Mouse (Mus musculus) common myeloid progenitor, adult 5-6 weeks (primary cell): Measurements from ENCODE around the gene Cep97. TPM values are rescaled to one million over a fixed set of nuclear protein-coding genes. Genes with fewer than 3 reads are reported as not detected.
A peak's percentile ranks its signal among the peaks of the same experiment; 100 is the strongest.
"Not testable (repeated sequence)": the region's sequence is repeated elsewhere in the genome, so short reads cannot be mapped to it uniquely, and the experiment has no call there.

ENCODE experiments used
- ATAC-seq: replicated peaks from 2 replicates; pipeline ENCODE4 v1.8.0; 2016; ENCODE audit warnings: low read depth, mild to moderate bottlenecking, moderate TSS enrichment, inconsistent platforms; ENCODE audit not compliant: poor library complexity, severe bottlenecking
- total RNA-seq: library from RNA; stranded (forward); fragments of 200-1000, 187-1606 nt; gene quantifications from 2 replicates; pipeline ENCODE4 v1.2.3, GENCODE M21; 2017

The Cep97 gene
- total RNA-seq, 1 experiment from 2014 or later: 24.9 TPM

GRCm38 (mm10) chr16:55893410-55894107 is 41.1 kb downstream of the Cep97 start:
- ATAC-seq: no peak

- no peak for ATAC-seq
Observed at GRCm38 (mm10) chr16:55892484-55892883, 42.2 kb downstream of the Cep97 start.

- no peak for ATAC-seq
Observed at GRCm38 (mm10) chr16:55891346-55891745, 43.3 kb downstream of the Cep97 start.

GRCm38 (mm10) chr16:55890346-55891136 is 44.1 kb downstream of the Cep97 start:
- no peak for ATAC-seq

- no peak for ATAC-seq
Observed at GRCm38 (mm10) chr16:55889451-55889850, 45.2 kb downstream of the Cep97 start.

- no peak for ATAC-seq
Observed at GRCm38 (mm10) chr16:55888584-55888960, 46.1 kb downstream of the Cep97 start.

GRCm38 (mm10) chr16:55887814-55888583 is 46.7 kb downstream of the Cep97 start:
- peak; percentile 93 for ATAC-seq

- no peak for ATAC-seq
Observed at GRCm38 (mm10) chr16:55884246-55884645, 50.4 kb downstream of the Cep97 start.

- 0 out of 2 replicates have a peak, but pooled peaks have one; percentile 18 for ATAC-seq
Observed at GRCm38 (mm10) chr16:55876025-55876424, 58.6 kb downstream of the Cep97 start.

- no peak for ATAC-seq
Observed at GRCm38 (mm10) chr16:55863832-55864231, 70.8 kb downstream of the Cep97 start.

GRCm38 (mm10) chr16:55863149-55863815 is 71.4 kb downstream of the Cep97 start:
- peak; percentile 97 for ATAC-seq

- ATAC-seq: no peak
Observed at GRCm38 (mm10) chr16:55861104-55861503, 73.6 kb downstream of the Cep97 start.

- ATAC-seq: not testable (repeated sequence)
Observed at GRCm38 (mm10) chr16:55859421-55859820, 75.2 kb downstream of the Cep97 start.

- ATAC-seq: peak; percentile 87
Observed at GRCm38 (mm10) chr16:55858465-55858864, 76.2 kb downstream of the Cep97 start.

- ATAC-seq: peak; percentile 92
Observed at GRCm38 (mm10) chr16:55852943-55853727, 81.5 kb downstream of the Cep97 start.

- no peak for ATAC-seq
Observed at GRCm38 (mm10) chr16:55852515-55852914, 82.1 kb downstream of the Cep97 start.

- ATAC-seq: no peak
Observed at GRCm38 (mm10) chr16:55850485-55850884, 84.2 kb downstream of the Cep97 start.
